Mouse (Mus musculus) erythroblast, embryonic 14.5 days (primary cell): ENCODE data around the gene Bcr.

ENCODE experiments used
- GATA1 ChIP-seq: IDR thresholded peaks from 2 replicates; pipeline ENCODE4 v1.6.1; 2012; ENCODE audit warnings: low read length, inconsistent platforms, mixed read lengths
- TAL1 ChIP-seq: IDR thresholded peaks from 3 replicates; pipeline ENCODE4 v1.6.1; 2012; ENCODE audit warnings: low read length, inconsistent platforms, mixed read lengths

- TF ChIP-seq GATA1 (no peak), TAL1 (no peak)
Measured at GRCm38 (mm10) chr10:75206192-75206591, 145.8 kb downstream of the Bcr start.
